Mouse (Mus musculus) adrenal gland, postnatal 14 days (tissue): ENCODE measurements around the gene Rhox4e. TPM values are rescaled to one million over a fixed set of nuclear protein-coding genes. Genes with fewer than 3 reads are reported as not detected.
"Not testable (repeated sequence)": the region's sequence is repeated elsewhere in the genome, so short reads cannot be mapped to it uniquely, and the experiment has no call there.

ENCODE experiments used
- DNase-seq: peaks from one replicate; pipeline ENCODE4 v3.0.0; 2021; ENCODE audit warnings: mixed read lengths
- long read RNA-seq, 2 experiments: library from polyadenylated mRNA; stranded (forward); transcript quantifications; one replicate each; pipeline ENCODE4 v2.0.0; 2021
- total RNA-seq: library from RNA; stranded (reverse); gene quantifications from 2 replicates; pipeline ENCODE4 v1.2.3, GENCODE M21; 2021

The Rhox4e gene
- not detected in 2 replicates for total RNA-seq
- long read RNA-seq, experiment 1, result 0 reads
- long read RNA-seq, experiment 2, result 0 reads

- DNase-seq, result not testable (repeated sequence)
Observed at GRCm38 (mm10) chrX:37557112-37557511, at the start of gene Rhox4e. Rhox4e (plus strand) TSS chrX:37557412.

GRCm38 (mm10) chrX:37514059-37514458 is 43.2 kb upstream of the Rhox4e start, which contains the start of gene Rhox4d:
Rhox4d (plus strand) TSS chrX:37514359.
- not testable (repeated sequence) for DNase-seq

DNA sequence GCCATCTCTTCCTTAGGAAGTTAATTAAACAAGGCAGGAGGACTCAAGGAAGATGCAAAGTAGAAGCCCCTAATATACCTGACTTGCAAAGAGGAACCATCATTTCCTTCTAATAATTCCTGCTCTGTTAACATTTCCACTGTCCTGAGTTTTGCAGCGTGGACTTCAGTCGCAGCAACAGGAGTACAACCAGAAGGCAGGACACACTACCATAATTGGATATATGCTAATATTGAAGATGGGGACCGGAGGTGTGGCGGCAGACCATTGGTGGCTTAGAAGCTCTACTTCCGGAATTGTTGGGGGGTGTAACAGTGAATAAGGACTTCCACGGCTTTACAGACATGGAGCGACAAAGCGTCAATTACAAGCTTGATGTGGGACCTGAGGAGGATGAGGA is 27.1 kb upstream of the Rhox4e start, which contains the start of gene Rhox2e:
Rhox2e (plus strand) TSS at position 301 of the 400 bp plus-strand sequence.
- not testable (repeated sequence) for DNase-seq

GRCm38 (mm10) chrX:37541719-37542118 is 15.5 kb upstream of the Rhox4e start, which contains the start of gene Rhox3e:
Rhox3e (plus strand) TSS chrX:37542019.
- not testable (repeated sequence) for DNase-seq

DNA sequence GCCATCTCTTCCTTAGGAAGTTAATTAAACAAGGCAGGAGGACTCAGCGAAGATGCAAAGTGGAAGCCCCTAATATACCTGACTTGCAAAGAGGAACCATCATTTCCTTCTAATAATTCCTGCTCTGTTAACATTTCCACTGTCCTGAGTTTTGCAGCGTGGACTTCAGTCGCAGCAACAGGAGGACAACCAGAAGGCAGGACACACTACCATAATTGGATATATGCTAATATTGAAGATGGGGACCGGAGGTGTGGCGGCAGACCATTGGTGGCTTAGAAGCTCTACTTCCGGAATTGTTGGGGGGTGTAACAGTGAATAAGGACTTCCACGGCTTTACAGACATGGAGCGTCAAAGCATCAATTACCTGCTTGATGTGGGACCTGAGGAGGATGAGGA is 13.9 kb downstream of the Rhox4e start, which contains the start of gene Rhox2f:
Rhox2f (plus strand) TSS at position 301 of the 400 bp plus-strand sequence.
- not testable (repeated sequence) for DNase-seq

DNA sequence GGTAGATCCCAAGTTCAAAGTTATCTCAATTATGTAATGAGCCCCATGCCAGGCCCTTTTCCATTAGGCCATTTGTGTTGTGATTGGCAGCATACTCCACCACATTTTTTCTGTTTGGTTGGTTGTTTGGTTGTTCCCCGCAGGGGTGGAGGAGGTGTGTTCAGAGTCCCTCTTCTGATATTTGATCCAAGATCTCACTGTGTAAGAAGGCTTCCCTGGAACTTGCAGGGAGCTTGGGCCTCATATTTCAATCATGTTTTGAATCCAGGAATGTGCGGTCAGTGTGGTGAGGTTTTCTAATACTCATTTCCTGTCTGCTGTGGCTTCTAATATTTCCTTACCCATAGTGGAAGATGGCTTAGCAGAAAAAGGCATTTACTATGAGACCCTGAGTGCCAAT is 15.4 kb downstream of the Rhox4e start:
- not testable (repeated sequence) for DNase-seq

DNA sequence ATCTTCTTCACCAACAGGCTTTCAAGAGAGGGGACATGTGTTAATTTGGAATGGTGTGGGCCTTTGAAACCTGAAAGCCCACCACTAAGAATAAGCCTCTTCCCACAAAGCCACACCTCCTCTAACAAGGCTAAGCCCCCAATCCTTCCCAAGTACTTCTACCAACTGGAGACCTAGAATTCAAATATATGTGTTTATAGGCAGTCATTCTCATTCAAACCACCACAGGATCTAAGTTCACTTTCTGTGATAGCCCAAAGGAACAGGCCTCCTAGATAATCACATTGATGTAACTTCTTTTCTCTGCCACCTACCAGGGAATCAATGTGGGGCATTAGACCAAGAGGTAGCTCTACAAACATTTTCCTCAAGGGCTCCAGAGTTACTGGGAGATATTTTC is 23.5 kb downstream of the Rhox4e start, which contains the start of gene Rhox3f:
Rhox3f (plus strand) TSS at position 301 of the 400 bp plus-strand sequence.
- DNase-seq, result not testable (repeated sequence)

GRCm38 (mm10) chrX:37607604-37608003 is 50.4 kb downstream of the Rhox4e start, which contains the start of gene Rhox4f:
Rhox4f (minus strand) TSS chrX:37607704.
- not testable (repeated sequence) for DNase-seq

Other genes starting within 250 kb of the Rhox4e start
- gene Rhox3a2, start 177.4 kb upstream of the Rhox4e start, total RNA-seq, result not detected in 2 replicates
- not detected in 2 replicates for gene Rhox4a2, start 166.6 kb upstream of the Rhox4e start, total RNA-seq
- gene Rhox2b, start 145.3 kb upstream of the Rhox4e start, total RNA-seq, result not detected in 2 replicates
- not detected in 2 replicates for gene Rhox4b, start 124.9 kb upstream of the Rhox4e start, total RNA-seq
- gene Rhox2c, start 103.7 kb upstream of the Rhox4e start, total RNA-seq, result not detected in 2 replicates
- gene Rhox3c, start 98.8 kb upstream of the Rhox4e start, total RNA-seq, result not detected in 2 replicates
- not detected in 2 replicates for gene Rhox4c, start 77.1 kb upstream of the Rhox4e start, total RNA-seq
- not detected in 2 replicates for gene Rhox2d, start 64.0 kb upstream of the Rhox4e start, total RNA-seq
- gene Rhox4d, start 43.1 kb upstream of the Rhox4e start, total RNA-seq, result not detected in 2 replicates
- not detected in 2 replicates for gene Rhox2e, start 27.0 kb upstream of the Rhox4e start, total RNA-seq
- not detected in 2 replicates for gene Rhox3e, start 15.4 kb upstream of the Rhox4e start, total RNA-seq
- gene Rhox2f, start 14.0 kb downstream of the Rhox4e start, total RNA-seq, result not detected in 2 replicates
- not detected in 2 replicates for gene Rhox3f, start 23.6 kb downstream of the Rhox4e start, total RNA-seq
- not detected in 2 replicates for gene Rhox4f, start 50.3 kb downstream of the Rhox4e start, total RNA-seq
- not detected in 2 replicates for gene Rhox3g, start 71.2 kb downstream of the Rhox4e start, total RNA-seq
- not detected in 2 replicates for gene Rhox2g, start 86.1 kb downstream of the Rhox4e start, total RNA-seq
- gene Rhox4g, start 93.9 kb downstream of the Rhox4e start, total RNA-seq, result not detected in 2 replicates
- gene Rhox3h, start 111.4 kb downstream of the Rhox4e start, total RNA-seq, result not detected in 2 replicates
- gene Rhox2h, start 115.9 kb downstream of the Rhox4e start, total RNA-seq, result not detected in 2 replicates
- gene Rhox5, start 247.4 kb downstream of the Rhox4e start, total RNA-seq, result not detected in 2 replicates